Mouse (Mus musculus): ENCODE results near the gene Slc34a3. TPM values are rescaled to one million over a fixed set of nuclear protein-coding genes. Genes with fewer than 3 reads are reported as not detected.
A peak's percentile ranks its signal among the peaks of the same experiment; 100 is the strongest.

The Slc34a3 gene
- polyA plus RNA-seq, 1 experiment from 2014 or later, result 11.3 TPM

- Histone ChIP-seq H3K27me3 (replicated peaks; ENCODE audit: control insufficient read depth, insufficient read depth, low read length) (no peaks in the 10 kb centered on the region; the same call in 1 of the 2 replicates), H3K4me2 (ENCODE audit: low read depth, low read length) (peak overlapping the region; percentile 97), H3K27ac (ENCODE audit: low read length) (peak overlapping the region; percentile 79), H3K4me3 (ENCODE audit: low read length) (peak overlapping the region; percentile 62), H3K36me3 (ENCODE audit: control insufficient read depth, insufficient read depth, low read length) (0 out of 2 replicates have a peak, but pooled peaks cover 3% of the 10 kb centered on the region), H3K4me1 (ENCODE audit: control insufficient read depth, insufficient read depth, low read length) (peaks cover 46% of the 10 kb centered on the region), H3K9me3 (ENCODE audit: control insufficient read depth, low read length) (no peaks in the 10 kb centered on the region), H3K9ac (ENCODE audit: low read depth, low read length) (peak overlapping the region; percentile 59)
- 1% methylated on average over 29 of the region's 29 CpGs for WGBS
- ATAC-seq, result peak; percentile 71
Observed at GRCm38 (mm10) chr2:25240723-25241437, 6.7 kb upstream of the Slc34a3 start.

GRCm38 (mm10) chr2:25240310-25240709 is 6.1 kb upstream of the Slc34a3 start:
- peak overlapping the region; percentile 62 for H3K4me3 ChIP-seq (ENCODE audit: low read length)
- H3K4me1 ChIP-seq (ENCODE audit: control insufficient read depth, insufficient read depth, low read length), result peaks cover 47% of the 10 kb centered on the region
- no peaks in the 10 kb centered on the region for H3K36me3 ChIP-seq (ENCODE audit: control insufficient read depth, insufficient read depth, low read length)
- ATAC-seq, result peak; percentile 10
- peak overlapping the region; percentile 97 for H3K4me2 ChIP-seq (ENCODE audit: low read depth, low read length)
- H3K27me3 ChIP-seq (replicated peaks; ENCODE audit: control insufficient read depth, insufficient read depth, low read length), result no peaks in the 10 kb centered on the region; the same call in 1 of the 2 replicates
- 52% methylated on average over 8 of the region's 8 CpGs for WGBS
- H3K9ac ChIP-seq (ENCODE audit: low read depth, low read length), result peak overlapping the region; percentile 59
- peak overlapping the region; percentile 79 for H3K27ac ChIP-seq (ENCODE audit: low read length)
- no peaks in the 10 kb centered on the region for H3K9me3 ChIP-seq (ENCODE audit: control insufficient read depth, low read length)

DNA sequence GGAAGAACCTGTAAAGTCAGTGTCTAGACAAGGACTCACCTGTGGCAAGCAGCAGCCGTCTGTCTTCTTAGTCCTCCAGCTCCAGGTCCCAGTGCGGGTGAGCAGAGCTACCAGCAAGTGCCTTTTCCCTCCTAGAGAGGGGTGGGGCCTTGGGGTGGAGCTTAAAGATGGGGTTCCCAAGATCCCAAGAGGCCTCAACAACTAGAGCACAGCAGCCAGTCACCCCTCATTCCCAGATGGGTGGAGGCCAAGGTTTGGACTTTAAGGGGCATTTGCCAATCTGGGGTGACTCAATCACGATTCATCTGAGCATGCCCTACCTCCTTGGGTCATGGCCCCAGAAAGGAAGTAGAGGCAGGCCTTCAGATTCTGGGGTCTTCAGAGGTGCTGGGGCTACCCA is 5.6 kb upstream of the Slc34a3 start:
- no peaks in the 10 kb centered on the region for H3K9me3 ChIP-seq (ENCODE audit: control insufficient read depth, low read length)
- no peaks in the 10 kb centered on the region; the same call in 1 of the 2 replicates for H3K27me3 ChIP-seq (replicated peaks; ENCODE audit: control insufficient read depth, insufficient read depth, low read length)
- H3K27ac ChIP-seq (ENCODE audit: low read length), result no peak overlapping the region
- peak overlapping the region; percentile 59; the same call in 1 of the 2 replicates for H3K9ac ChIP-seq (ENCODE audit: low read depth, low read length)
- H3K36me3 ChIP-seq (ENCODE audit: control insufficient read depth, insufficient read depth, low read length), result no peaks in the 10 kb centered on the region
- WGBS, result 85% methylated on average over 3 of the region's 3 CpGs
- H3K4me2 ChIP-seq (ENCODE audit: low read depth, low read length), result no peak overlapping the region
- peaks cover 50% of the 10 kb centered on the region for H3K4me1 ChIP-seq (ENCODE audit: control insufficient read depth, insufficient read depth, low read length)
- no peak overlapping the region for H3K4me3 ChIP-seq (ENCODE audit: low read length)
- ATAC-seq, result no peak

GRCm38 (mm10) chr2:25238106-25238505 is 3.9 kb upstream of the Slc34a3 start:
- Histone ChIP-seq H3K27me3 (replicated peaks; ENCODE audit: control insufficient read depth, insufficient read depth, low read length) (no peaks in the 10 kb centered on the region), H3K27ac (ENCODE audit: low read length) (no peak overlapping the region), H3K4me3 (ENCODE audit: low read length) (no peak overlapping the region), H3K4me2 (ENCODE audit: low read depth, low read length) (no peak overlapping the region), H3K4me1 (ENCODE audit: control insufficient read depth, insufficient read depth, low read length) (peaks cover 59% of the 10 kb centered on the region), H3K36me3 (ENCODE audit: control insufficient read depth, insufficient read depth, low read length) (no peaks in the 10 kb centered on the region), H3K9me3 (ENCODE audit: control insufficient read depth, low read length) (no peaks in the 10 kb centered on the region), H3K9ac (ENCODE audit: low read depth, low read length) (no peak overlapping the region)
- no peak for ATAC-seq

DNA sequence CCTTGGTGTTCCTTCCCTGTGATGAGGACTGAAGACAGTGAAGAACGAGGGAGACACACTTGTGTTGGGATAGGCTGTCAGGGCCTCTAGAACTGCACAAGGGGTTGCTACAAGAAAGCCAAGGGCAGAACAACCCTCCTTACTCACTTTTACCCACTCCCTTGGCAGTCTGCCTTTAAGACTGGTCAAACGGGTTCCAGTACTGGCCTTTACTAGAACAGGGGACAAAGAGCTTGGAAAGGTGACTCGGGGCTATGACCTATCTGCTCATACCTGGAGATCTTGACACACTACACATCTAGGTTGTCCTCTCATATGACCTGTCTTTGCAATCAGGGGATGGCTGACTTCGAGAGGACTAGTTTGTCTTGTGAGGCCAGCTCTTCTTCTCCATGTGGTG is 3.4 kb upstream of the Slc34a3 start:
- Histone ChIP-seq H3K36me3 (ENCODE audit: control insufficient read depth, insufficient read depth, low read length) (no peaks in the 10 kb centered on the region), H3K9ac (ENCODE audit: low read depth, low read length) (0 out of 2 replicates have a peak overlapping the region, but pooled peaks have one; percentile 19), H3K9me3 (ENCODE audit: control insufficient read depth, low read length) (no peaks in the 10 kb centered on the region), H3K27me3 (replicated peaks; ENCODE audit: control insufficient read depth, insufficient read depth, low read length) (no peaks in the 10 kb centered on the region), H3K4me3 (ENCODE audit: low read length) (no peak overlapping the region), H3K4me1 (ENCODE audit: control insufficient read depth, insufficient read depth, low read length) (peaks cover 59% of the 10 kb centered on the region), H3K4me2 (ENCODE audit: low read depth, low read length) (no peak overlapping the region), H3K27ac (ENCODE audit: low read length) (peak overlapping the region; percentile 40)
- WGBS, result 51% methylated on average over 4 of the region's 4 CpGs
- ATAC-seq, result no peak

- no peaks in the 10 kb centered on the region for H3K27me3 ChIP-seq (replicated peaks; ENCODE audit: control insufficient read depth, insufficient read depth, low read length)
- peak within 1 kb of the TSS; percentile 19; the same call in 1 of the 2 replicates for H3K4me2 ChIP-seq (ENCODE audit: low read depth, low read length)
- H3K36me3 ChIP-seq (ENCODE audit: control insufficient read depth, insufficient read depth, low read length), result no peaks in the 10 kb centered on the region
- 43% methylated on average over 8 of the region's 8 CpGs for WGBS
- no peak for ATAC-seq
- no peaks in the 10 kb centered on the region for H3K9me3 ChIP-seq (ENCODE audit: control insufficient read depth, low read length)
- H3K27ac ChIP-seq (ENCODE audit: low read length), result peak within 1 kb of the TSS; percentile 90
- H3K4me3 ChIP-seq (ENCODE audit: low read length), result no peak within 1 kb of the TSS
- H3K9ac ChIP-seq (ENCODE audit: low read depth, low read length), result 0 out of 2 replicates have a peak within 1 kb of the TSS, but pooled peaks have one; percentile 19
- peaks cover 52% of the 10 kb centered on the region for H3K4me1 ChIP-seq (ENCODE audit: control insufficient read depth, insufficient read depth, low read length)
Observed at GRCm38 (mm10) chr2:25236614-25237013, 2.5 kb upstream of the Slc34a3 start, which contains the start of gene Rnf224. TSS of gene Rnf224 (minus strand) at chr2:25236787.

GRCm38 (mm10) chr2:25234551-25235220 is 522 bp upstream of the Slc34a3 start:
- H3K4me2 ChIP-seq (ENCODE audit: low read depth, low read length), result peak overlapping the region; percentile 38
- peak; percentile 77 for ATAC-seq
- peak overlapping the region; percentile 19; the same call in 1 of the 2 replicates for H3K9ac ChIP-seq (ENCODE audit: low read depth, low read length)
- H3K4me1 ChIP-seq (ENCODE audit: control insufficient read depth, insufficient read depth, low read length), result peaks cover 37% of the 10 kb centered on the region
- no peaks in the 10 kb centered on the region for H3K27me3 ChIP-seq (replicated peaks; ENCODE audit: control insufficient read depth, insufficient read depth, low read length)
- no peaks in the 10 kb centered on the region for H3K9me3 ChIP-seq (ENCODE audit: control insufficient read depth, low read length)
- no peaks in the 10 kb centered on the region for H3K36me3 ChIP-seq (ENCODE audit: control insufficient read depth, insufficient read depth, low read length)
- H3K27ac ChIP-seq (ENCODE audit: low read length), result peak overlapping the region; percentile 90
- WGBS, result 55% methylated on average over 5 of the region's 5 CpGs
- H3K4me3 ChIP-seq (ENCODE audit: low read length), result 0 out of 2 replicates have a peak overlapping the region, but pooled peaks have one; percentile 14

- H3K4me2 ChIP-seq (ENCODE audit: low read depth, low read length), result 0 out of 2 replicates have a peak overlapping the region, but pooled peaks have one; percentile 38
Observed at GRCm38 (mm10) chr2:25233421-25233820, 743 bp downstream of the Slc34a3 start.

DNA sequence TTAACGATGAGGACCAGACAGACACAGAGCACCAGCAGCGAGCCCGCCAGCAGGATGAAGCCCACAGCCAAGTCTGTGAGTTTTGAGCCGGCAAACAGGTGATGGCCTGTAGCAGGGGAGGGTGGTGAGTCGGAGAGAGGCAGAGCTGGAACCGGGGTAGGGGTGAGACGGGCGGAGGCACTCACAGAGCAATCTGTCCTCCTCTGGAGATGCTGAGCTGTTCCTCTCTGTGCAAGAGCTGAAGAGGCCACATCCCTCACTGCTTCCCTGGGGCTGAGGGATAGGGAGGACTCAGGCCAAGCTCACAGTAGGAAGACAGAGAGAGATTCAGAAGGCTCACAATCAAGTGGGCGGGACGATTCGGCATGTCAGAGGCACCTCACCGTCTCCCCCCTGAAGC is 3.1 kb downstream of the Slc34a3 start:
- Histone ChIP-seq H3K9me3 (ENCODE audit: control insufficient read depth, low read length) (no peaks in the 10 kb centered on the region), H3K9ac (ENCODE audit: low read depth, low read length) (no peak overlapping the region), H3K27ac (ENCODE audit: low read length) (no peak overlapping the region), H3K4me3 (ENCODE audit: low read length) (no peak overlapping the region), H3K4me2 (ENCODE audit: low read depth, low read length) (no peak overlapping the region), H3K27me3 (replicated peaks; ENCODE audit: control insufficient read depth, insufficient read depth, low read length) (no peaks in the 10 kb centered on the region), H3K36me3 (ENCODE audit: control insufficient read depth, insufficient read depth, low read length) (no peaks in the 10 kb centered on the region), H3K4me1 (ENCODE audit: control insufficient read depth, insufficient read depth, low read length) (peaks cover 32% of the 10 kb centered on the region)
- 58% methylated on average over 12 of the region's 12 CpGs for WGBS
- ATAC-seq, result no peak

More at GRCm38 (mm10) chr2:25233421-25233820, 743 bp downstream of the Slc34a3 start:
- peak overlapping the region; percentile 90 for H3K27ac ChIP-seq (ENCODE audit: low read length)
- no peak for ATAC-seq
- peak overlapping the region; percentile 0 for H3K9ac ChIP-seq (ENCODE audit: low read depth, low read length)
- H3K36me3 ChIP-seq (ENCODE audit: control insufficient read depth, insufficient read depth, low read length), result no peaks in the 10 kb centered on the region
- no peaks in the 10 kb centered on the region for H3K9me3 ChIP-seq (ENCODE audit: control insufficient read depth, low read length)
- WGBS, result 78% methylated on average over 4 of the region's 4 CpGs
- no peak overlapping the region for H3K4me3 ChIP-seq (ENCODE audit: low read length)
- no peaks in the 10 kb centered on the region for H3K27me3 ChIP-seq (replicated peaks; ENCODE audit: control insufficient read depth, insufficient read depth, low read length)
- H3K4me1 ChIP-seq (ENCODE audit: control insufficient read depth, insufficient read depth, low read length), result peaks cover 45% of the 10 kb centered on the region

Measured in intestine, embryonic 16.5 days (tissue).